Mouse (Mus musculus) bone marrow macrophage, adult 2 months (primary cell): ENCODE data around the gene Stard3. TPM values are rescaled to one million over a fixed set of nuclear protein-coding genes. Genes with fewer than 3 reads are reported as not detected.
A peak's percentile ranks its signal among the peaks of the same experiment; 100 is the strongest.

ENCODE experiments used
- H3K27ac ChIP-seq: 2 replicates; pipeline ENCODE4 v1.5.1; 2012; ENCODE audit warnings: low read depth, low read length; ENCODE audit not compliant: insufficient read depth
- H3K4me1 ChIP-seq: 2 replicates; pipeline ENCODE4 v1.6.1; 2012; ENCODE audit warnings: low read length; ENCODE audit not compliant: control insufficient read depth, insufficient read depth
- H3K4me3 ChIP-seq: 2 replicates; pipeline ENCODE4 v1.5.1; 2012; ENCODE audit warnings: mild to moderate bottlenecking, low read length, moderate library complexity; ENCODE audit not compliant: insufficient read depth
- CTCF ChIP-seq: IDR thresholded peaks from 2 replicates; pipeline ENCODE4 v1.5.1; 2012; ENCODE audit warnings: low read depth, mild to moderate bottlenecking, low read length, moderate library complexity
- POLR2A ChIP-seq: IDR thresholded peaks from 2 replicates; pipeline ENCODE4 v1.6.1; 2012; ENCODE audit warnings: mild to moderate bottlenecking, low read depth, low read length, borderline replicate concordance
- polyA plus RNA-seq: library from polyadenylated mRNA; stranded (reverse); fragments of >200 nt; gene quantifications from 2 replicates; pipeline ENCODE4 v1.2.4, GENCODE M21; 2012; ENCODE audit not compliant: missing spikeins, insufficient read depth, insufficient read length

Gene Stard3
- 62.3 and 63.7 TPM in 2 replicates for polyA plus RNA-seq

GRCm38 (mm10) chr11:98358161-98359083 lies at the start of gene Stard3:
Gene Stard3, plus strand, starts transcription at chr11:98358368.
- no peak for TF ChIP-seq POLR2A
- TF ChIP-seq CTCF, result no peak
- H3K4me1 ChIP-seq, result peaks cover 43% of the 10 kb centered on the region
- peak within 1 kb of the TSS; percentile 83 for H3K27ac ChIP-seq
- H3K4me3 ChIP-seq, result peak within 1 kb of the TSS; percentile 97

DNA sequence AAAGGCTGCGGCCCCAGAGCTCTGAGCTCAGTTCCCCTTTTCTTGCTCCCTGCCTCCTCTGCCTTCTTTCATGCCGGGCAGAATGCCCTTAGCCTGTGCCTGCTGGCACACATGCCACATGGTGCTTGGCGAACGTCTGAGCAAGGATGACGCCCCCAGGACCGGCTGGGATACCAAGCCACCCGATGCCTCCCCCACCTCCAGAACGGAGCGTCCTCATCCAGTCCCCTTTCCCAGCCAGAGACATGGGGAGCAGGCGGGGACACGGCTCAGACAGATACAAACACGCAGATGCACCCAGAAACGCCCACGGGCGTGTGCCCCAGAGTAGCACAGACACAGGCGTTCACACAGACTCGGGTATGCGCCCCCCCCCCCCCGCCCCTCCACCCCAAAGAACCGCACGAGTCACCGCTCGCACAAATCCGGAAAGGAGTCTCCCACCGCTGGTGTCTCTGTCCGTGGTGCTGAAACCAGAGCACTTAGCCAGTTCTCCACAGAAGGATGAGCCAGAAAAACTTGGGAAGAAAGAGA lies 44.3 kb upstream of the Stard3 start:
- H3K27ac ChIP-seq, result no peak overlapping the region
- no peak overlapping the region for H3K4me3 ChIP-seq
- no peak for TF ChIP-seq CTCF
- TF ChIP-seq POLR2A, result no peak
- H3K4me1 ChIP-seq, result no peaks in the 10 kb centered on the region

DNA sequence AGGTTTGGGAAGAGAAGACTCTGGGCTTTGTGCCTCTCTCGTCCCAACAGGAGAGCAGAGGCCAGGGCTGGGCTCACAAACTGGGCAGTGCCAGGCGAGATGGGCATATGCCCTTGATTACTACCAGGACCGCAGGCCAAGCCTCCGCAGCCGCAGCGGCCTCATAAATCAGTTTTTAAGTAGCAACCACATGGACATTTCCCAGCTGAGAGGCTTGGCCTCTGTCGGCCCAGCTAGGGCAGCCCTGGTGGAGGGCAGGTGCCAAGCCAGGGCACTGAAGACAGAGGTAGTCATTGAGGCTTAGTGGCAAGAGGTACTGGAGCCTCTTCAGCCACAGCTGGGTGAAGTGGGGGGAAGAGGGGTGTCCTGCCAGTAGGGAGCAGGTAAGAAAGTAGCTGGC lies 40.7 kb upstream of the Stard3 start:
- Histone ChIP-seq H3K4me1 (no peaks in the 10 kb centered on the region), H3K4me3 (no peak overlapping the region), H3K27ac (no peak overlapping the region)
- TF ChIP-seq CTCF, result no peak
- TF ChIP-seq POLR2A, result no peak

DNA sequence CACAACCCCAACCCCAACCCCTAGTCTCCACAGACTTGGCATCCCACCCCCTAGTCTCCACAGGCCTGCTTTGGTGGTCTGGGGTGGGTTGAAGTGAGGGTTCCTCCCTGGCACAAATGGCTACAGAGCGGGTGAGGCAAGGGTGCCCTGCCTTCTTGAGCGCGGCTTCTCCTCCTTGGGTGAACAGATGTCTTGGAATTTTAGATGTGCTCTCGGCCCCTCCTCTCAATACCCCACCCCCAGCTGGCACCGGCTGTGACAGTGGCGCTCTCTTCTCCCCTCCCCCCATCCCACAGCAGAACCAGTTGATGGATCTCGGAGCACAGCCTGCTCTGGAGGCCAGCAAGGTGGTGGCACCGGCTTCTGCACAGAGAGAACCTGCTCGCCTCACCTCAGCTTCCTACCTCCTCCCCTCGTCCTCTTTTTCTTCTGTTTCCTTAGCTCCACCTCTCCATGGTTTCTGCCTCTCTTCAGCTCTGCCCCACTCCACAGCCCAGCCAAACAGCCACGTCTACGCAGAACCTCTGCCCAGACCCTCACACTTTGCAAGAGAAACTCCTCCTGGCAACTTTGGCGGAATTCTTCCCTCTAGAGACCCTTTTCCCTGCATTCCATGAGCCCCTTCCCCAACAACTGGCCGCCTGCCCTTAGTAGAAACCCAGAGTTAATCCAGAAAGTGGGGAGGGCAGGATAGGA lies 39.6 kb upstream of the Stard3 start:
- H3K27ac ChIP-seq, result no peak overlapping the region
- H3K4me3 ChIP-seq, result no peak overlapping the region
- no peaks in the 10 kb centered on the region for H3K4me1 ChIP-seq
- no peak for TF ChIP-seq POLR2A
- TF ChIP-seq CTCF, result no peak

DNA sequence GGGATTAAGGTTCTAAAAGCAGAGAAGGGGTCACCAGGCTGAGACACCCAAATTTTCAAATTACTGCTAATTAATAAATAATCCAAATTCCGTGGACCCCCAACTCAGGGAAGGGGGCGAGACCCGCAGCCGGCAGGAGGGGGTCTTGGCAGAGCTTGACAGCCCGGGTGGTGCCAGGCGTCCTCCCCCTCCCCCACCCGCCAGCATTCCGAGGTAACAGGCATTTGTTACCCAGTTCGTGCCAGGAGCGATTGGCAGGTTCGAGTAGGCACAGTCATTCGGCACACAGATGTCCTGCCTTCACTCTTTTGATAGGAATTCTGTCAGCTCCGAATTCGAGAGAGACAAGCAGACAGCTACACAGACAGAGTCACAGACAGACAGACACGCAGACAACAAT lies 39.0 kb upstream of the Stard3 start:
- TF ChIP-seq POLR2A, result no peak
- no peak for TF ChIP-seq CTCF

GRCm38 (mm10) chr11:98319544-98319943 lies 38.6 kb upstream of the Stard3 start:
- Histone ChIP-seq H3K4me3 (no peak overlapping the region), H3K27ac (no peak overlapping the region), H3K4me1 (no peaks in the 10 kb centered on the region)
- TF ChIP-seq POLR2A (no peak), CTCF (no peak)

More for the DNA sequence above, 39.0 kb upstream of the Stard3 start:
- no peaks in the 10 kb centered on the region for H3K4me1 ChIP-seq
- no peak overlapping the region for H3K27ac ChIP-seq
- H3K4me3 ChIP-seq, result no peak overlapping the region

GRCm38 (mm10) chr11:98319944-98320343 lies 38.2 kb upstream of the Stard3 start:
- Histone ChIP-seq H3K27ac (no peak overlapping the region), H3K4me1 (no peaks in the 10 kb centered on the region), H3K4me3 (no peak overlapping the region)
- TF ChIP-seq POLR2A (no peak), CTCF (no peak)

- Histone ChIP-seq H3K4me1 (no peaks in the 10 kb centered on the region), H3K27ac (no peak overlapping the region), H3K4me3 (no peak overlapping the region)
- TF ChIP-seq POLR2A, result no peak
- no peak for TF ChIP-seq CTCF
Observed at GRCm38 (mm10) chr11:98320381-98320780, 37.8 kb upstream of the Stard3 start.

DNA sequence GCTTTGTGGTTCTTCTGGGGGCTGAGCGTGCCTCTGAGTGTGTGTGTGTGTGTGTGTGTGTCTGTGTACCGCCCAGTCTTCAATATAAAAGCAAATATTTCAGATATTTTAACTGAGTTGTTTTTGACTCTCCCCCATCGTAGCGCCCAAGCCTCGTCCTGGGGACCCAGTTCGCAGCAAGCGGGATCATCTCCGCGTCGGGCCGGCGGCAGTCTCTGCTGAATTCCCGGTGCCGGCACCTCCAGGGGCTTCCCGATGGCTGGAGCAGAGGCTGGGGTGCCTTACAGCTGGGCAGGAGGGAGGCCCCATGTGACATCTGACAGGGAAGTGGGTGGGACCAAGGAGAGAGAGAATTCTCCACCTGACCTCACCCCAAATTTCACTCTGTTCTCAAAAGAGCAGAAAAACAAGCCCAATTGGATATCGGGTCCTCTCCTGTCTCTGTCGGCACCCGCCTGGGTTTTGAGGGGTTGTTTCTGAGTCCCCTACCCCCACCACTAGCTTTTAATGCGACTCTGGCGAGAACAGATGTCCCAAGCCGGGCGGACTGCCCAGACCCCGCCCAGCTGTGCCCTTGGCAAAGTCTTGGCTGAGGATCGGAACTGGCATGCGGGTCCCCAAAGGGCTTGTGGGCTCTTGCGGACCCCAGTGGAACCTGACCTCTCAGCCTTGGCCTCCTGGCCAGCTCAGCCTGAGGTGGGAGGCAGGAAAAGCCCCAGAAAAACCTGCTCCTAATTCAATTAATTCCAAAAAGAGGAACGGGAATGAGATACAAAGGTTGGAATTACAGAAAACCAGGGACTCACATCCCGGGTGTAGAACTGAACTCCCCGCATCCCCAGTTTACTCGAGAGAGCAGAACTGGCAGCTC lies 37.1 kb upstream of the Stard3 start:
- Histone ChIP-seq H3K4me1 (no peaks in the 10 kb centered on the region), H3K4me3 (no peak overlapping the region), H3K27ac (no peak overlapping the region)
- TF ChIP-seq POLR2A (no peak), CTCF (no peak)
